Comparison of ENCODE assay signal across 12 mouse cellular contexts in the genomic region with DNA sequence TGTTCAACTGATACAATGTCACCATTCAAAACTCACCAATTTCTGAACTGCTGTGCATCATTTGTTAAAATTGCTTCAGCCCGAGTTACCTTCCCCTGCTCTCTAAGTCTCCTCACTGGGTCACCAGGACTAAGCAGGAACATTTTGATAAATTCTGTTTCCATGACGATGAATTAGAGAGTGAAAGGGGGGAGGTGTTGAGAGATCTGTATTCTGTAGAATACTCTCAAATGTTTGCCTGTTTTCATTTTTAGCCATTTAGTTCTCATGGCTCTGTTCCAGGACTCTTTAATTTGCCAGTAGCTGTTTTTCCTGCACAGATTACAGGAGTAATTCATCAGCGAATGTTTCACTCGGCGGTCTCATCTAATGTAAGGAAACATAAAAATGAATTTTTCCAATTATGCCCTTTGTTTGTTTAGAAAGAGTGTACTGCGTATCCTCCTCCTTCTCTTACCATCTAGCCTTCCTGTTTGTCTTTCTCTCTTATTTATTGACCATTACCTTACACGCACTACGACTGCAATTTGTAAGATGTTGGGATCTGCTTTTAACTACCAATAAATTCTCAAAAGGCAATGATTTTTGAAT.
DNase-seq lines count a peak whose midpoint lies in the region; ATAC-seq and TF ChIP-seq lines count a peak whose summit lies in the region.
"Had no signal": no experiment of that assay in that cellular context is flagged by ENCODE, and none has a peak within 500 bp of the region (broad histone marks: within the 10 kb centered on the region; RNA-seq: fewer than 3 reads in every experiment).

No protein-coding gene starts in this region.

- H3K27me3 ChIP-seq in kidney, postnatal 0 days (ENCODE audit: insufficient read depth, low read length) = no peaks in the 10 kb centered on the region
- no peaks in the 10 kb centered on the region for H3K27me3 ChIP-seq in forebrain, embryonic 16.5 days (replicated peaks; ENCODE audit: control insufficient read depth, insufficient read depth, low read length)
- no peaks in the 10 kb centered on the region for H3K27me3 ChIP-seq in midbrain, embryonic 12.5 days
- H3K27me3 ChIP-seq: liver, embryonic 13.5 days; megakaryocyte, embryonic 14.5 days had no signal

- no peak for TF ChIP-seq POLR2A in brain, embryonic 14.5 days (IDR thresholded peaks at IDR 0.05; ENCODE audit: borderline replicate concordance, extremely low read depth, insufficient read depth, insufficient read length, poor library complexity, severe bottlenecking)

- H3K27ac ChIP-seq in kidney, postnatal 0 days = no peak overlapping the region
- H3K27ac ChIP-seq in forebrain, embryonic 16.5 days (ENCODE audit: low read length) = no peak overlapping the region; the same call in 1 of the 2 replicates
- H3K27ac ChIP-seq in midbrain, embryonic 12.5 days (replicated peaks) = no peak overlapping the region
- H3K27ac ChIP-seq: liver, embryonic 13.5 days had no signal

- DNase-seq in kidney, postnatal 0 days (ENCODE audit: low spot score) = peak; percentile 34
- no peak for DNase-seq in kidney, adult 18-20 months
- DNase-seq in brain, embryonic 14.5 days (ENCODE audit: low read depth) = peak; percentile 84
- no peak for DNase-seq in thymus, postnatal 36 days
- DNase-seq in heart, postnatal 4 days = no peak
- DNase-seq: kidney, adult 9 months; liver, embryonic 13.5 days; right cerebral cortex, postnatal 25 days had no signal

- H3K4me1 ChIP-seq in kidney, postnatal 0 days (replicated peaks; ENCODE audit: insufficient read depth, low read length) = no peaks in the 10 kb centered on the region
- H3K4me1 ChIP-seq in forebrain, embryonic 16.5 days (replicated peaks; ENCODE audit: control insufficient read depth, insufficient read depth, low read length) = peaks cover 7% of the 10 kb centered on the region
- H3K4me1 ChIP-seq in midbrain, embryonic 12.5 days = no peaks in the 10 kb centered on the region; the same call in 1 of the 2 replicates
- H3K4me1 ChIP-seq: liver, embryonic 13.5 days; megakaryocyte, embryonic 14.5 days had no signal

- ATAC-seq in kidney, postnatal 0 days (replicated peaks; ENCODE audit: low FRiP score, low read depth) = no peak
- ATAC-seq in forebrain, embryonic 16.5 days = peak; percentile 93
- peak; percentile 63 for ATAC-seq in midbrain, embryonic 12.5 days (ENCODE audit: low FRiP score, low read depth)
- no peak for ATAC-seq in megakaryocyte, adult 5-6 weeks (ENCODE audit: poor library complexity, severe bottlenecking)

- H3K9ac ChIP-seq in kidney, postnatal 0 days (ENCODE audit: low read depth, low read length) = no peak overlapping the region
- no peak overlapping the region for H3K9ac ChIP-seq in forebrain, embryonic 16.5 days (replicated peaks; ENCODE audit: low read depth, low read length)
- no peak overlapping the region for H3K9ac ChIP-seq in midbrain, embryonic 12.5 days (replicated peaks)
- H3K9ac ChIP-seq: liver, embryonic 13.5 days had no signal

- no peak for TF ChIP-seq CTCF in kidney, postnatal 0 days (IDR thresholded peaks at IDR 0.05; ENCODE audit: low read depth)
- no peak for TF ChIP-seq CTCF in brain, embryonic 14.5 days (IDR thresholded peaks at IDR 0.05; ENCODE audit: borderline replicate concordance, extremely low read depth, insufficient read depth, insufficient read length)

- H3K9me3 ChIP-seq in kidney, postnatal 0 days (replicated peaks; ENCODE audit: low read length) = no peaks in the 10 kb centered on the region
- no peaks in the 10 kb centered on the region for H3K9me3 ChIP-seq in forebrain, embryonic 16.5 days (ENCODE audit: control insufficient read depth, low read length)
- no peaks in the 10 kb centered on the region for H3K9me3 ChIP-seq in midbrain, embryonic 12.5 days
- H3K9me3 ChIP-seq: liver, embryonic 13.5 days; megakaryocyte, embryonic 14.5 days had no signal

- H3K36me3 ChIP-seq in kidney, postnatal 0 days (ENCODE audit: insufficient read depth, low read length) = no peaks in the 10 kb centered on the region
- no peaks in the 10 kb centered on the region for H3K36me3 ChIP-seq in forebrain, embryonic 16.5 days (ENCODE audit: control insufficient read depth, insufficient read depth)
- H3K36me3 ChIP-seq in midbrain, embryonic 12.5 days = no peaks in the 10 kb centered on the region
- H3K36me3 ChIP-seq: liver, embryonic 13.5 days had no signal

- WGBS in kidney, postnatal 0 days = 22% methylated on average over 8 of the region's 8 CpGs
- 17% methylated on average over 8 of the region's 8 CpGs for WGBS in forebrain, embryonic 16.5 days
- WGBS in midbrain, embryonic 12.5 days = 69% methylated on average over 8 of the region's 8 CpGs

- H3K4me3 ChIP-seq in kidney, postnatal 0 days (replicated peaks; ENCODE audit: low read depth, low read length) = no peak overlapping the region
- no peak overlapping the region for H3K4me3 ChIP-seq in forebrain, embryonic 16.5 days (replicated peaks; ENCODE audit: low read length)
- H3K4me3 ChIP-seq in midbrain, embryonic 12.5 days = no peak overlapping the region
- H3K4me3 ChIP-seq: liver, embryonic 13.5 days; megakaryocyte, embryonic 14.5 days had no signal

- peak overlapping the region; percentile 25; the same call in 1 of the 2 replicates for H3K4me2 ChIP-seq in kidney, postnatal 0 days (ENCODE audit: low read length)
- H3K4me2 ChIP-seq in forebrain, embryonic 16.5 days (ENCODE audit: low read length) = peak overlapping the region; percentile 31
- H3K4me2 ChIP-seq in midbrain, embryonic 12.5 days (replicated peaks) = no peak overlapping the region
- H3K4me2 ChIP-seq: liver, embryonic 13.5 days had no signal

Comparison
In these comparisons a context has a peak if more than half of its experiments do, and no peak if none do; other contexts are left out.
1. DNase-seq: peak in kidney, postnatal 0 days (single experiment) and brain, embryonic 14.5 days (single experiment); none in kidney, adult 18-20 months (single experiment), thymus, postnatal 36 days (0 of 2) and heart, postnatal 4 days (single experiment).
2. ATAC-seq: peak in forebrain, embryonic 16.5 days (single experiment) and midbrain, embryonic 12.5 days (single experiment); none in kidney, postnatal 0 days (single experiment) and megakaryocyte, adult 5-6 weeks (single experiment).